9 mouse cellular contexts compared by ENCODE assay signal in genomic region chr11:85642591-85642990, GRCm38 (mm10).
DNase-seq lines count a peak whose midpoint lies in the region; ATAC-seq lines count a peak whose summit lies in the region.
"Had no signal": no experiment of that assay in that cellular context is flagged by ENCODE, and none has a peak within 500 bp of the region (broad histone marks: within the 10 kb centered on the region; RNA-seq: fewer than 3 reads in every experiment).

No protein-coding gene starts in this region.

- peaks cover 82% of the 10 kb centered on the region for H3K4me1 ChIP-seq in embryonic facial prominence, embryonic 10.5 days

- H3K27ac ChIP-seq in embryonic facial prominence, embryonic 10.5 days (replicated peaks) = peak overlapping the region; percentile 81

- WGBS in embryonic facial prominence, embryonic 10.5 days = 55% methylated on average over 6 of the region's 6 CpGs

- H3K27me3 ChIP-seq in embryonic facial prominence, embryonic 10.5 days (replicated peaks; ENCODE audit: low read depth, poor library complexity, severe bottlenecking) = no peaks in the 10 kb centered on the region; the same call in 1 of the 2 replicates

- H3K36me3 ChIP-seq in embryonic facial prominence, embryonic 10.5 days (replicated peaks) = no peaks in the 10 kb centered on the region

- peak; percentile 24 for DNase-seq in adrenal gland, postnatal 14 days
- DNase-seq in adrenal gland, adult 8-10 months = no peak
- peak; percentile 26 to 34 for DNase-seq in layer of hippocampus, adult 8-10 months (ENCODE audit: low spot score in 2 of 2)
- DNase-seq in layer of hippocampus, postnatal 25 days (ENCODE audit: extremely low spot score in 1 of 2, low spot score in 1 of 2) = no peak
- no peak for DNase-seq in embryonic facial prominence, embryonic 10.5 days (ENCODE audit: low spot score)
- DNase-seq in left cerebral cortex, adult 8-10 months (ENCODE audit: low spot score in 2 of 2) = peak; percentile 7 to 66
- DNase-seq in testis, postnatal 10 days (ENCODE audit: low spot score) = no peak
- DNase-seq: embryo, embryonic 11 days had no signal

- H3K9me3 ChIP-seq in embryonic facial prominence, embryonic 10.5 days = no peaks in the 10 kb centered on the region

- H3K4me3 ChIP-seq in embryonic facial prominence, embryonic 10.5 days = no peak overlapping the region

- ATAC-seq in megakaryocyte-erythroid progenitor cell, adult 5-6 weeks (replicated peaks; ENCODE audit: low FRiP score, low TSS enrichment, poor library complexity, severe bottlenecking) = no peak

Comparison
In these comparisons a context has a peak if more than half of its experiments do, and no peak if none do; other contexts are left out.
1. DNase-seq: peak in adrenal gland, postnatal 14 days (single experiment), layer of hippocampus, adult 8-10 months (2 of 2) and left cerebral cortex, adult 8-10 months (2 of 2); none in adrenal gland, adult 8-10 months (single experiment), layer of hippocampus, postnatal 25 days (0 of 2), embryonic facial prominence, embryonic 10.5 days (single experiment) and testis, postnatal 10 days (single experiment).